Mouse (Mus musculus) cerebellum, postnatal 14 days (tissue): ENCODE data around the gene Fam129a.
"Not testable (repeated sequence)": the region's sequence is repeated elsewhere in the genome, so short reads cannot be mapped to it uniquely, and the experiment has no call there.

ENCODE experiments used
- DNase-seq, 2 experiments: peaks; one replicate each; pipeline ENCODE4 v3.0.0; 2021; ENCODE audit warnings: mixed read lengths in 2 of 2

Fam129a gene

GRCm38 (mm10) chr1:151702816-151703215 lies 131.8 kb downstream of the Fam129a start:
- DNase-seq, result no peak

GRCm38 (mm10) chr1:151705723-151706396 lies 134.9 kb downstream of the Fam129a start:
- DNase-seq, result peak; percentile 93 to 95

- no peak for DNase-seq
Observed at GRCm38 (mm10) chr1:151706397-151706752, 135.4 kb downstream of the Fam129a start.

GRCm38 (mm10) chr1:151708966-151709733 lies 138.2 kb downstream of the Fam129a start:
- peak; percentile 68 to 76 for DNase-seq

- no peak for DNase-seq
Observed at GRCm38 (mm10) chr1:151709734-151710022, 138.7 kb downstream of the Fam129a start.

- no peak for DNase-seq
Observed at GRCm38 (mm10) chr1:151710424-151711055, 139.6 kb downstream of the Fam129a start.

- DNase-seq, result no peak
Observed at GRCm38 (mm10) chr1:151711062-151711461, 140.1 kb downstream of the Fam129a start.

- DNase-seq, result no peak
Observed at GRCm38 (mm10) chr1:151712664-151713063, 141.7 kb downstream of the Fam129a start.

GRCm38 (mm10) chr1:151713622-151714021 lies 142.6 kb downstream of the Fam129a start:
- DNase-seq, result no peak

GRCm38 (mm10) chr1:151716024-151716710 lies 145.2 kb downstream of the Fam129a start:
- DNase-seq, result no peak

- DNase-seq, result no peak
Observed at GRCm38 (mm10) chr1:151717624-151718023, 146.6 kb downstream of the Fam129a start.

GRCm38 (mm10) chr1:151718575-151718974 lies 147.6 kb downstream of the Fam129a start:
- DNase-seq, result no peak

- peak; percentile 51 to 59 for DNase-seq
Observed at GRCm38 (mm10) chr1:151719911-151720310, 148.9 kb downstream of the Fam129a start.

- no peak for DNase-seq
Observed at GRCm38 (mm10) chr1:151720566-151720965, 149.6 kb downstream of the Fam129a start.

GRCm38 (mm10) chr1:151721357-151721983 lies 150.5 kb downstream of the Fam129a start:
- peak in 1 of 2 experiments; percentile 27 for DNase-seq

GRCm38 (mm10) chr1:151723771-151724170 lies 152.8 kb downstream of the Fam129a start:
- DNase-seq, result no peak

- no peak for DNase-seq
Observed at GRCm38 (mm10) chr1:151725590-151725989, 154.6 kb downstream of the Fam129a start.

GRCm38 (mm10) chr1:151726358-151726757 lies 155.4 kb downstream of the Fam129a start:
- DNase-seq, result no peak

- DNase-seq, result no peak
Observed at GRCm38 (mm10) chr1:151728141-151728540, 157.2 kb downstream of the Fam129a start.

- no peak for DNase-seq
Observed at GRCm38 (mm10) chr1:151737146-151737545, 166.2 kb downstream of the Fam129a start.

- DNase-seq, result no peak
Observed at GRCm38 (mm10) chr1:151741199-151741621, 170.2 kb downstream of the Fam129a start.

- not testable (repeated sequence) for DNase-seq
Observed at GRCm38 (mm10) chr1:151749894-151750293, 178.9 kb downstream of the Fam129a start.

GRCm38 (mm10) chr1:151752946-151753345 lies 182.0 kb downstream of the Fam129a start:
- DNase-seq, result no peak
